Mouse (Mus musculus): ENCODE measurements around the gene Trim43a.
"Not testable (repeated sequence)": the region's sequence is repeated elsewhere in the genome, so short reads cannot be mapped to it uniquely, and the experiment has no call there.

Trim43a gene

DNA sequence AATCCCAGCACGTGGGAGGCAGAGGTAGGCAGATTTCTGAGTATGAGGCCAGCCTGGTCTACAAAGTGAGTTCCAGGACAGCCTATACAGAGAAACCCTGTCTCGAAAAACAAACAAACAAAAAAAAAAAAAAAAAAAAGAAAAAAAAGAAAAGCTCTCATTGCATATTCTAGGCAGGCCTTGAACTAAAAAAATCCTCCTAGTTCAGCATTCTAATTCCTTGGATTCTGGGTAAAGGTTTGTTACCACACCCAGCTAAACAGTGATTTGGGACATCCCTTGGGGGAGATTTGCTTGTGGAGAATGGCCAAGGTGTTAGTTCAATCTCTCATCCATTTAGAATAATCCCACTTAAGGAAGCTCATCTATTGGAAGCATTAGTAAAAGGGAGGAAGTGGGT is at the start of gene Trim43a:
Gene Trim43a (plus strand): TSS at position 301 of the 400 bp plus-strand sequence.
- not testable (repeated sequence) for DNase-seq

DNA sequence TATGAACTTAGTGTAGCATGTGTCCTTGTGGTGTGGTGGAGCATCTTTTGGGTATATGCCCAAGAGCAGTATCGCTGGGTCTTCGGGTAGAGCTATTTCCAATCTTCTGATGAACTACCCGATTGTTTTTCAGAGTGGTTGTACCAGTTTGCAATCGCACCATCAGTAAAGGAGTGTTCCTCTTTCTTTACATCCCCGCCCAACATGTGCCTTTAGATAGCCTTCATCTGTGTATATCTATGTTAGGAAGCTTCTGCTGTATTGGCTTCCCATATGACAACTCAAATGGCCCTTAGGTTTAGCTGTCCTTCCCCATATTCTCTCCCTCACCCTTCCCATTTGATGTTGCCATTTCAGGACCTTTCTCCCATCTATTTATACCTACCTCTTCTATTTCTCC is 46.6 kb upstream of the Trim43a start:
- DNase-seq: no peak

DNA sequence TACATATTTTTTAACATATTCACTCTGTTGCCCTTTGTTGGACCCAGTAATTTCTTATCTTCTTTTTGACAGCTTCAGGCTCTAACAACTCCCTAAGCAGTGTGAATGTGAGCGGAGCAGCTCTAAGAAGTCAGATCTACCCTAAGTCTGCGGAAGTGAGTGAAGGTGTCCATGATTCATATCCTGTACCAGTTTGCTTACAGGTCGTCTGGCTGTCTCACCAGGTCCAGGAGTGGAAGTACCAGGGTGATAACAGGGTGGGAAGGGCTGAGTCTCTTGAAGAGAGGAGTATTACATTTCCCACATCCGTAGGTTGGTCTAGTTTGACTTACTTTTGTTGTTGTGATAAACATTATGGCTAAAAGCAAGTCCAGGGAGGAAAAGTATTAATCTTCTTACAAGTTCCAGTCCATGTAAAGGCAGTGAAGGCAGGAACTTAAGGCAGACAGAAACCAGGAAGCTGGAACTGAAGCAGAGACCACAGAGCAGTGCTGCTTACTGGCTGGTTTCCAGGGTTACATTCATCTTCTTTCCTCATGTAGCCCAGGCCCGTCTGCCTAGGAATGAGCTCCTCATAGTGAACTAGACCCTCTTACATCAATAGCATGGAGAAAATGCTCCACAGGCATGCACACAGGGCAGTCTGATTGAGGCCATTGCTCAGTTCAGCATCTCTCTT is 41.0 kb upstream of the Trim43a start:
- DNase-seq: no peak

DNA sequence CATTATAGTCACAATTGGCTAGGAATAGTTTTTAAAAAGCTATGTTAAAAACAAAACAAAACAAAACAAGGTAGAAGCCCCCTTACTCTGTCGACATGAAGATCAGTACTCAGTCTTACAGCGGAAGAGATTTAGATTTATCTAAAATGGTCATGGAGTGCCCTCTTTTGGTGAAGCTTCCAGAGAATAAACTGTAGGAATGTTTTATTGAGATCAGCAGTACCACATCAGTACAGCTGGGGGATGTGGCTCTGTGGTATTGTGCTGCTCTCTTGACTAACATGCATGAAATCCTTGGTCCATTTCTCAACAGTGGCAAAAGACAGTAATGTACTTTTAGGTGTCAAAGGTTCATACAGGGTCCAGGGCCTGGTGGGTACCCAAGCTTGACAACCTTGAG is 37.9 kb upstream of the Trim43a start:
- DNase-seq: peak; percentile 17 to 41

DNA sequence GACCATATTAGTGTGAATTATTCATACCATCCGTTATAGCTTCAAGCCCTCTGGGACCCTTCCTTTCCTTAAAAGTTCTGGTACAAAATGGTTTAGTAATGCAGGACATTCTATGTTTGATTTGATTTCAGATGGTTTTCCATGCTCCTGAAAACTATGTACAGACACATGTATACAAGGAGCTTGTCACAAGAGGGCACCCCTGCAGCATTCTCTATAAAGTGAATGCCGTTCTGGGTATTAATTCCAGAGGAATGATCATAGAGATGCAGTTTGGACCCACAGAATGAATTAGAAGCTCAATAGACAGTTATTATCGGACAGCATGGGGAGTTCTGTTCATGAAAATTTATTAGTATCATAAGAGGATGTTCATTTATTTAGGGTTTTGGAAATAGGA is 35.2 kb upstream of the Trim43a start:
- peak; percentile 28 to 35 for DNase-seq

DNA sequence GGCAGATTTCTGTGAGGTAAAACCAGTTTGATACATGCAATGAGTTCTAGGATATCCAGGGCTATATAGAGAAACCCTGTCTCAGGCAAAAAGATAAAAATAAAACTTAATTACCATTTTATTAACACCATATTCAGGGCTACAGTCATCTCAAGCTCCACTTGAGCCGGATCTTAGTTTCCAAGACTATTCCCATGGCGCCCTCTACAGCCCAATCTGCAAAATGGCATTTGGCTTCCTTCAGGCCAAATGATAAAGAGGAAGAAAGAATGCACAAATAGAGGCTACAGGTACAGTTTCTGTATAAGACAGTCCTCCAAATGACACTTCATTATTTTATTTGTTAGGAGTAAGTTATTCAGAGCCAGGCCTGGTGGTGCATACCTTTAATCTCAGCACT is 34.5 kb upstream of the Trim43a start:
- peak; percentile 52 to 66 for DNase-seq

DNA sequence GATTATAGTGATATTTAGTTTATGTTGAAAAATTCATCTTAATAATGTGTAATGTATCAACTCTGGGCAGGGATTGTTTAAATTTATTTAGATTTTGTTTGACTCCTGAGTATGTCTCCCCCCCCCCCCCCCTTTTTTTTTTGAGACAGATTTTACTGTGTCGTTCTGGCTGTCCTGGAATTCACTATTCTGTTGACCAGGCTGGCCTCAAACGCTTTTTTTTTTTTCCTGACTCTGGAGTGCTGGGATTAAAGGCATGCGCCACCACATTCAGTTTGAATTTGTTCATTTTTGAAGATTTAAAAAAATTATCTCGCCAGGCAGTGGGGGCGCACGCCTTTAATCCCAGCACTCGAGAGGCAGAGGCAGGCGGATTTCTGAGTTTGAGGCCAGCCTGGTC is 34.0 kb upstream of the Trim43a start:
- no peak for DNase-seq

DNA sequence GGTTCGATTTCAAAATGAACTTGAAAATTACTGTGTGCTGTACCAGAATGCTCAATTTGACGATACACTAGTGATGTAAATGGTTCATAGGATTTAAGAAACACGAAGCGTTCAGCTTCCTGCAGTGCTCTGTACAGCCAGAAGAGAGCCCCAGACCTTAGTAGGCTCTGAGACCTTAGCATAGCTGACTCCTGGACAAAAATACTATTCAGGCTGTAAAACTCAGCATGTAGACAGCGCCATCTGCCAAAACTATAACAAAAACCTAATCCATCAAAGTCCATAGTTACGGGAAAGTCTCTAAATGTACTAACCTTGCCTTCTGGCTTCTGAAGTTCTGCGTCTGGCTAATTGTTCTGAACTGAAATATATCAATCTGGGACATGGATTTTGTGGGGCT is 33.4 kb upstream of the Trim43a start:
- DNase-seq: peak; percentile 54 to 61

DNA sequence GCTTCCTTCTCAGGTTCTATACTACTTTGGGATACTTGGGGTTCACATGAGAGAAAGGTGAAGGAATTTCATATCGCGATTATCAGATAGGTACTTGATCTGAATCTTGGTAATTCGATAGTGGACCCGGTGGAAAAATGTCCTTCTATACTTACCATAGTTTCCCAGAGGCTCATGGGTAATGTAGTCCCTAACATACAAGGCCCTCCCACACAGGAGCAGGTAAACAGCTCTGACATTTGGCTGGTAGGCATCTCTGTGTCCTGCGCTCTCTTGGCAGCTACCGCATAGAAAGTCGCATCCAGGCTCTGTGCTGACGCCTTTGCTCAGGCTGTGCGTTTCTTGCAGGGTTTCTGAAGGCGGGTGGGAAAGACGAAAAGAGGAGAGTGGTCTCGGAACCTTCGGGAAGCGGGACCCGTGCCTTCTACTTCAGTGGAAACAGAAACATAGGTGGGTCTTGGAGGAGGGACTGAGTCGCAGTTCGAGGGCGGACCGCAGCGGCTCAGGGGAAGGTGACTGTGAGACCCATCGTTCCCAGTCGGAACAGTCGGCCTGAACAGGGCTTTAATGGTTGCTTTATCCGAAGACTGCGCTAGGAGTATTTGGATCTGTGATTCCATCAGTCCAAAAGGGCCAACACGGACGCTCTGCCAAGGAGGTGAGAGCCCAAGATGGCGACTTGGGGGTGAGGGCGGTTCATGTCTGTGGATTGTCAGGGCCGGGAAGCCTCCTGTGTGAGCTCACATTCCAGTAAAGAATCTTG is 32.7 kb upstream of the Trim43a start, which contains the start of gene Zfp949:
Gene Zfp949 (plus strand): TSS at position 170 of the 763 bp plus-strand sequence.
- peak; percentile 75 to 91 for DNase-seq

DNA sequence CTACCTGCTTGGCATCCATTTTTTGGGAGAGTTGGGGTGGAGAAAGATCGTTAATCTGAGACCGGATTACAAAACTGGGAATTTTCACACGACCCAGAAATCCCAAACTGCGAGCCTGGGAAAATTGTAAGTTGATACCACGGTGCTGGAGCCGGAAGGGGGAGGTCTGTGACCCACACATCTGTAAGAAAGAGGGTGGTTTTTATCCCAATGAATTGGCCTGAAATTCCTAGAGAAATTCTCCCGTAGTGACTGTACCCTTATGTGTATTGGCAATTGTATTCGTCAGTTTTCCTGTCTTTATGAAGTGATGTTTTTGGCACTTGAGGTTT is 32.1 kb upstream of the Trim43a start:
- no peak for DNase-seq

DNA sequence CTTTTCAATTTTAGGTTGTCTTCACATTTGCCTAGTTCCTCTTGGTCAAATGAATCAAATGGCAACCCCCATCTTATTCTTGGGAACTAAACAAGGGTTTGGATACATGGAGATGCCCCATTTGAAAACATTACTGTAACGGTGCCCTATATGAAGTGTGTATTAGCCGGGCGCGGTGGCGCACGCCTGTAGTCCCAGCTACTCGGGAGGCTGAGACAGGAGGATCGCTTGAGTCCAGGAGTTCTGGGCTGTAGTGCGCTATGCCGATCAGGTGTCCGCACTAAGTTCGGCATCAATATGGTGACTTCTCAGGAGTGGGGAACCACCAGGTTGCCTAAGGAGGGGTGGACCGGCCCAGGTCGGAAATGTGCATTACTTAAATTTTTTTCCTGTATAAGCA is 27.6 kb upstream of the Trim43a start:
- DNase-seq: no peak

DNA sequence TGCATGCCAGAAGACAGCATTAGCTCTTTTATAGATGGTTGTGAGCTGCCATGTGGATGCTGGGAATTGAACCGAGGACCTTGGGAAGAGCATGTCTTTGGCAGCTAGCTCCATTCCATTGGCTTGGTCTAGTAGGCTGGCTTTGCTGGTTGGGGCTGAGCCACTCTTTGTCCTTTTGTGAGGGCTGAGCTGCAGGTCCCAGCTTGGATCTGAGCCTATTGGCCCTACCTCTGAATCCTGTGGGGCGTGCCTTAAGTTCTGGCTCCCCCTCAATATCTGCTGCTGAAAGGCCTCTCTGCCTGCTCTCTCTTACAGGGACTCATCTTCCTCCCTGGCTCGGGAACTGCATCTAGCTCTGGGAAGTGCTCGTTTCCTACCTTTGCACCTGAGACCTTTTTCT is 22.5 kb upstream of the Trim43a start:
- DNase-seq: no peak

DNA sequence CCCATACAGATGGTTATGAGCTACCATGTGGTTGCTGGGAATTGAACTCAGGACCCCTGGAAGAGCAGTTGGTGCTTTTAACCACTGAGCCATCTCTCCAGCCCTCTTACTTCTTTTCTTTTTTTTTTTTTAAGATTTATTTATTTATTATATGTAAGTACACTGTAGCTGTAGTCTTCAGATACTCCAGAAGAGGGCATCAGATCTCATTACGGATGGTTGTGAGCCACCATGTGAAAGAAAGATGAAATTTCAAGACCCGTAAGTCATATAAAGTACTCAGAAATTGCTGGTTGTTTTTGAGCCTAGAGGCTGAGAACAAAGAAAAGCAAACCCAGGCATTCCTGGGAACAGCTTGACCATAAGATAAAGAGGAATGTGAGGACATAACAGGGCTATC is 19.2 kb upstream of the Trim43a start:
- not testable (repeated sequence) for DNase-seq

DNA sequence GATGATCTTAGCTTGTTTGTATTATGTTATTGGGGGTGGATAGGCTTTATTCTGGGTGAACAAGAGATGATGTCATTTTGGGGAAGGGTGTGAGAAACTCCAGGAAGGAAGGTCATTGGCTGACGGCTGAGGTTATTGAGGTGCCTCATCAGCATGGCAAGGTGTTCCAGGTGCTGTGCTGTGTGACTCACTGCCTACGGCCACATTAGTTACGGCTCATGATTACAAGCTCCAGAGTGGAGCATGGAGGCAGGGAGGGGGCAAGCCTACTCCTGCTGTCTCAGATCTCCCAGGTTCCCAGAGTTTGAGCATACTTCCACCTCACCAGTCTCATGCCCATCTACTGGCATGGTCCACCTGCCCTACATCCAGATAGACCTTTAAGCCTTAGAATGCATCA is 10.2 kb upstream of the Trim43a start:
- not testable (repeated sequence) for DNase-seq

DNA sequence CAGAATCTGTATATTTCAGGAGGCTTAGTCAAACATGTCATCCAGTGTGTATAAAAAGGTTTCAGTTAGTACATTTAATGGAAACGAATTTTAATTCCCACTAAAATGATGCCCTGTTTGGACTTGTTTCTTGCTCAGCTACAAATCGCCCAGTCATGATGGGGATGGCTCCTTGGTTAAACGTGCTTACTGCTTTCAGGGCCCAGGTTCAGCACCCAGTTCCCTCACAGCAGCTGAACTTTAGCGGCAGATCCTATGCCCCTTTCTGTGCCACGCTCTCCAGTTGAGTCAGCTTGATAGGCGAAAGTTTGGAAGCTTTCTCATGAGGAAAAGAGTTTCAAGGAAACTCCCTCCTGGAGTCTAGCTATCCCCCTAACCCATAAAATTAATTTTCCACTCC is 13.0 kb downstream of the Trim43a start:
- not testable (repeated sequence) for DNase-seq

DNA sequence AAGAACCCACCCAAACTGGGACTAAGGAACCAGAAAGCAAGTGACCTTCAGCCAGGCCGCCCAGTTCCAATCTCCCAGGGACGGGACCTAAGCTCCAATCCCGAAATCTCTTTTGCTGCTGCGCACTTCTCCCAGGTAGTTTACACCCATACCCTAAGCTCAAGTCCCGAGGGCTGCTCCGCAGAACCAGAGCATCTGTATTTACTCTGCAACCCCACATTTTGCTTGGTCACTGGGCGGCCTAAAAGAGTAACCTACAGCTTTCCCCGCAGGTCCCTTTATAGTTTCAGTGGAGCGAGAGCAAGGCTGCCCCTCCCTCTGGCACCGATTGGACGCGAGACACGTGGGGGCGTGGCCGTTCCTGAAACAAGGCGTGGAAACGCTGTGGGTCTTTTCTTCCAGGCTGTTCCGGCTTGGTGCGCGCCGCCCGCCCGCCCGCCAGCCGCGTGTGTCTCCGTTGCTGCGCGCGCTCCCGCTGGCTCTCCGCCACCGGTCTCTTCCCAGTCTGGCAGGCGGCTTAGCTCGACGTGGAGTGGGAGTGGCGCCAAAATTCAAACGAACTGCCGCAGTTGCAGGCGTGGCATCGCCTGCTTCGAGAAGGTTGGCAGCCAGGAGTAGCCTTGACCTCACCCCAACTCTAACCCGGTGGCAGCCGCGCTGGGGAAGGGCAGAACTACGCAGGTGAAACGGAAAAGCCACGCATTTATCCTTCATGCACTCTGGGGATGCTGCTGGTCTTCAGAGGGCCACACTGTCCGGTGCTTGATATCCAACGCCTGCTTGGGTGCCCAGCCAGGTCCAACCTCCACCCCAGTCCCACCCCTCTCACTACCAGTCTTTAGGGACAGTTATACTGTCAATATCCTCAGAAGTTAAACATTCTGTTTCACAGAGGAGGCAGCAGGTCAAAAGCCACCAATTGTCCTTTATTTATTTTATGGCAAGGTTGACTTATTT is 18.8 kb downstream of the Trim43a start:
- peak; percentile 100 for DNase-seq

DNA sequence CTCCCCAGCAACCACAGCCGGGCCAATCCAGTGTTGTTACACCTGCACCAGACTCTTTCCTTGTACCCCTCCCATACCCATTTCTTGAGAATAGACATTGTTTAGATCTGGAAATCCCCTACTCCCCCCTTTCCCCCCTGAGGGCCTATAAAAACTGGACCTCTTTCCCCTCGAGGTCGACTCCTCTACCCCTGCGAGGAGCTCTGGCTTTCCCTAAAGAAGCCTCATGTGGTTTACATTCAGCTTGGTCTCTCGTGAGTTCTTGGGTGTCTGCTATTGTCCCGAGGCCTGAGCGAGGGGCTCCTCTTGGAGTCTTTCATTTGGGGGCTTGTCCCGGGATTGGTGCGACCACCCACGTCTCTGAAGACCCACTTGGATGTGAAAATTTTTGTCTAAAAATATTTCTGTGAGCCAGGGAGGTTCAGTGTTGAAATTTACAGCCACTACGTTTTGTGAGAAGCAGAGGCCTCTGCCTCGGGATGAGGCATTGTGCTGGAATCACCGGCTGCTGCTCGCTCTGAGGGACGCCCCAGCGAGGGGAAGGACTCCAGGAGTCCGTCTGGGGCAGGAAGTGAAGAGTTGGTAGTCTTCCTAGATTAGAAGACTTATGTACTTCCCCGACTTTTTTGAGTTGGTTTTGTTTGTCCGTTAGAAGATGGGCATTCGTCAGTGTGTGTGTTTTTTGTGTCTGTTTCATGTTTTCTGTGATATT is 45.3 kb downstream of the Trim43a start:
- not testable (repeated sequence) for DNase-seq

DNA sequence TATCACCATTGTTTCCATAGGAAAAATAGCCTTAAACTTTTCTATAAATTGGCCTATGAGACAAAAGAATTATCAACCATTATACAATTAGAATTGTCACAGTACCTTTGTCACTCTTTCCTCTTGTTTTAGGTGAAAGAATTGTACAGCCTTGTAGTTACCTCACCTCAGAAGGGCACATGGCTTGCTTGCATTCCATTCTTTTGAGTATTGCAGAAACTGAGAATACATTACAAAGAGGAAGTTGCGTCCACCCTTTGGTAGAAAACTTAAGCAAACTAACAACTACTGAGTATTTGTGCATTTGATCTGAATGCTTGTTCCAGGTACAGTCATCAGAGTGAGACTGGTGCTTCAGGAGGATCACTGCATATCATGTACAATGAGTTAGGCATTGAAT is 57.4 kb downstream of the Trim43a start:
- not testable (repeated sequence) for DNase-seq

Measured in kidney, postnatal 36 days (tissue).